Mouse (Mus musculus): ENCODE measurements at regions not wholly inside any gene's neighbourhood (a gene's known extent, or its start where the extent isn't known, plus 50 kb on each side); places are given as distances from the start of the nearest gene placed in this dataset.
"Not testable (repeated sequence)": the region's sequence is repeated elsewhere in the genome, so short reads cannot be mapped to it uniquely, and the experiment has no call there.

DNA sequence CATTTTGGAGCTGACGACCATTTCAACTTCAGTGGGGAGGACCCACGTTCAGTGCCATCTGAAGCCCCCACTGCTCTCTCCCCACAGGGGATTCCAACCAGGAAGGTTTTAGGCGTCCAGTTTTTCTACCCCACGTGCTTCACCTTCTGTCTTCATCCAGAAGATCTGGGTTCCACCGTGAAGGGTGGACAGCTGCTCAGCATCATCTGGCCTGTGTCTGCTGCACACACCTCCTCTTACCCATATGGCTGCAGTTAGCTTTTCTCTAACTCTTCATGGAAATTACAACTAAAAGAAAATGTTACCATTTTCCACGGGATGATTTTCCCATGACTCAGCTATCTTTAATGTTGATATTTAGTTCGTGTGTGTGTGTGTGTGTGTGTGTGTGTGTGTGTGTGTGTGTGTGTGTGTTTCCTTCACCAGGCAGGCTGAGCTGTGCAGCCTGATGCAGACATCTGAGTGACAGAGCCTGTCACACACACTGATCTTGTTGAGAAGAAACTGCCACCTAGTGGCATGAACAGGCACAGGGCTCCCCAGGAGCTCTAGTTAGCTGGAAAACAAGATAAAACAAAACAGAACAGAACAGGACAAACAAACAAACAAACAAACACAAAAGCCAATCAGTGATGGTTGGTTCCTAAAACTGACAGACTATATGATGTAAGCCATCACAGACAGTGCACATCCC is 107.5 kb upstream of the Rasgrp1 start:
- DNase-seq, result no peak

DNA sequence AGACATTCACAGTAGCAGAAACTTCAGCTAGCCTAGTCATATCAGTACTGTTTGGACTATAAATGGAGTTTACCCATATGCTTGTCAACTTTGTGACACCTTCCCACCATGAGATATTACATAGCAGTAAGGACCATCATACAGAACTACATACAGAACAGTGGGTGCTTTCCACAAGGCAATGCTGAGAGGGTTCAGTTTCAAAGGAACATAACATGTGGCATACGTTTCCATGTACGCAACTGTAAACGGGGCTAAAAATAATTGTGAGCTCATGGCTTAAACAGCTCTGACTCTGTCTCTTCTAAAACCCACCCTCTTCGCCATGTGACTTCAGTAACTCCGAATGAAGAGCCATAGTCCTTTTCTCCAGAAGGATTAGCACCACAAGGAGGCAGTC is 109.0 kb upstream of the Rasgrp1 start:
- no peak for DNase-seq

DNA sequence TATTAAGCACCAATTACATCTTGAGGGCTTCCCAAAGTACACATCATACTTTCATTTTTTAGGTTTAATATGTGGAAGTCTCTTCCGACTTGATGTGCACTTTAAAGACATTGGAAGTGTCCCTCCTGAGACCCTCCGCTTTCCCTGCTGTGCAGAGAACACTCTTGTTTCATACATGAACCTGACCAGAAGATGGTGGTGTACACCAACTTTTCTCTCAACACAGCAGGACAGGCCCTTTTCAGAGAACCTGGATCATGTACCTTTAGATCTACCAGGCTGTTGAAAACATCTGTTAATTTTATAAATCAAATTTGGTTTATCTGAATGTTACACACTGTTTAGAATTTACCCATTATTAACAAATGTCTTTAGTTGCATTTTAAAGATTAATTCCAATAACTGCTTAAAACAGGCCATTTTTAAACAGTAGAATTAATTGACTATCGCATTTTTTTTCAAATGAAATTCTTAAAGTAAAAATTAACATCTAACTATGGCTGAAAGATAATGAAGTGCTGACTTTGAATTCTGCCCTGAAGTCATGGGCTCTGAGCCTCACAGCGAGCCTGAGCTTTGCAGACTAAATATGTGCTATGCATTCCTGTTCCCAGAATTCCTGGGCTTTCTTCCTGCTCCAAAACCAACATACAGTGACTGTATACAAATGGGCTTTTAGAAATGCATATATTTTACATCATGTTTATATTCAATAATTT is 112.4 kb upstream of the Rasgrp1 start:
- DNase-seq, result no peak

DNA sequence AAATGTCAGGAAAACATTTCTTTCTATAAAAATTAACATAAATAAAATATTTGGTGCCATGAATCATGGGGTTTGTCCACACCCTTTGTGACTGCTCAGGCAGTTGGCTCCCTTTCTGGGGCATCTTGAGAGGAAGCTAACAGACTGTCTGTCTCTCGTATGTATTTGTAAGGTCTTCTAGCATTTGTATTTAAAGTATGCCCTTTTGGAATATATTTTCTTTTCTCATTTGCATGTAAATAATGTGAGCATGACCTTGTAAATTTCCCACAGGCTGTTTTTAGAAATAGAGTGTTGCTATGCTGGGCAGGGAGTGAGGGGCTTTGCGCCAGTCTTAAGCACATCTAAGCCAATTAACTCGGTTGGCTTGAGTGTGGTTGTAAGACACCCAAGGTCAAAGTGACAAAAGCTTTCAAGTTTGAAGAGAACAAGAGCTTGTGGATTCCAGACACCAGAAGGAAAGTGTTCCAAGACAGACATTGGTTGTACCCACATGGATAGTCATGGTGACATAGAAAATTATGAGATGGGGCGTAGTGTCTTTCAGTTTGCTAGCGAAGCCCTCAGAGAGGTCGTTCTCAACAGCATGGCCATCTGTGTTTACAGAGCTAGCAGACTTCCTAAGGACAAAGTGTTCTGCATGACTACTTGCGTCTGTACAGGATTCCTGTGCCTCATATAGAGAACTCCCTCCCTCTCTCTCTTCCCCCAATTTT is 113.1 kb upstream of the Rasgrp1 start:
- no peak for DNase-seq

DNA sequence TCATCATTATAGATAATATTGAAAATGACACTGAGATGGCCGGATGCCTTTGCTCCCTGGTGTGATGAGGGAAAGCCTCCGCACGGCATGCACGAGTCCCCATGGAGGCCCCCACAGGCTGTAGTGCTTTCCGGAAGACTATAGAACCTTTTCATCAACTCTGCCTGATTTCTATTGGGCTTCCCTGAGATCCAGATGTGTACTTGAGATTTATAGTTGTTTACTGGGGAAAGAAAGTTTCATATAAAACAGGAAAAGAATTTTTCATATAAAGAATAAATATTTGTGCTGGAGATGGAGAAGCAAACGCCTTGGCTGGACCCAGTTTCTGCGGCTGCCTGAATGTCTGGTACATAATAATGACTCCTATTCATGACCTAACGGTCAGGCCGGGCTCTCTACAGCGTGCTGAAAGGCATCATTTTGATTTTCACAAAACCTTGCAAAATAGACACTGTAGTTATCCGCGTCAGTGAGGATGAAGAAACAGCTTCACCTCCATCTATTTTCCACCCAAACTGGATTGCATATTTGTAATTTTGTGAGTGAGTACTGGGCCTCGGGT is 113.7 kb upstream of the Rasgrp1 start:
- DNase-seq, result no peak

DNA sequence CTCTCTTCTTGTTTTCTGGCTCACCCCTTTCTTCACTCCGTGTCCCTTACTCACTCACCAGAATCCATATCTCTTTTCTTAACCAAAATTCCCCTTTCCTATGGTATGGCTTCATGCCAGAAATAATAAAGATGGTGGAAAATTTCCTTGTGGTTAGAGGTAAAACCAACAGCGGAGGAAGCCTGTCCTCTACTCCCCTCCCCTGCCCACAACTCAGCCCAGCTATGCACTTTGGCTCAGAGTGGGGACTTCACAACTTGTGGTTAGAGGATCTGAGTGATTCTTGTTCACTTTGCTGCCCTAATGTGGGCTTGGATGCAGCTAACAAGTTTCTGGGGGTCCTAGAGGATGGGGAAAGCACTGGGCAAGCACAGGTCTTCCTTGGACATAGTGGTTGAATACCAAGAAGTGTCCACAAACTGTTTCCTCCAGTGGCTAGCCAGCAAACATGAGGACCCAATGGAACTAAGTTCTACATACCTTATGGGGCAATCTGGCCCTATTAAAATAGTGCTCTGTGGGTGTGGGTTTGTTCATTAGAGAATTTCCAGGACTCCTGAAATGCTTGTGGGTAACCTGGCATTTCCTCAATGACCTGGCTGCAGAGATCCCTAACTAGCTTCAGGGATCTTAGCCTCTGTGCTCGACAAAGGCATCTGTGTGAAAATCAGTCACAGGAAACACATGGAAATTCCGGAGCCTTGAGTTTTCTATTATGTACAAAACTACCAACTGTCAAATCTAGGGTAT is 118.9 kb upstream of the Rasgrp1 start:
- no peak for DNase-seq

DNA sequence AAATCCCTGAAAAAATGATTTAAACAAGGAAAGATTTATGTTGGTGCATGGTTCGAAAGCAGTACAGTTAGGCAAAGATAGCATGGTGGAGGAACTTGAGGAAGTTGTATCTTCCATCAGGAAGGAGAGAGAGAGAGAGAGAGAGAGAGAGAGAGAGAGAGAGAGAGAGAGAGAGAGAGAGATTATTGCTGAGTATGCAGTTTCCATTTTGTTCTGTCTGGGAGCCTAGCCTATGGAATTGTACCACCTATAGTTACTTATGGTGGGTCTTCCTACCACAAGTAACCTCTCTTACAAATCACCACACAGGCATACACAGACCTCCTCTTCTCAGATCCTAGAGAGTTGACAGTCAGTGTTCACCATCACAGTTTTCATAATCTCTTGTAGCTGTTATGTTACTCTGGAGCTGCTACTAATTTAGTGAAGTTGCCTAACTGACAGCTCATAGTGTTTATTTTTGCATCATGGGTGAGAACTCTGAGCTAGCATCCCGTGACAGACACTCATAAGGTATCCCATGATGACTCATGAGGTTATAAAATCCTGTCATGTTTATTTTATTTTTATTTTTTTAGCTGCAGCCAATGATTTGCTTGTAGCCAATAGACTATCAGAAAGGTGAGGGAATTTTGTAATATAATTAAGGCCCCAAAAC is 132.2 kb upstream of the Rasgrp1 start:
- DNase-seq, result no peak

DNA sequence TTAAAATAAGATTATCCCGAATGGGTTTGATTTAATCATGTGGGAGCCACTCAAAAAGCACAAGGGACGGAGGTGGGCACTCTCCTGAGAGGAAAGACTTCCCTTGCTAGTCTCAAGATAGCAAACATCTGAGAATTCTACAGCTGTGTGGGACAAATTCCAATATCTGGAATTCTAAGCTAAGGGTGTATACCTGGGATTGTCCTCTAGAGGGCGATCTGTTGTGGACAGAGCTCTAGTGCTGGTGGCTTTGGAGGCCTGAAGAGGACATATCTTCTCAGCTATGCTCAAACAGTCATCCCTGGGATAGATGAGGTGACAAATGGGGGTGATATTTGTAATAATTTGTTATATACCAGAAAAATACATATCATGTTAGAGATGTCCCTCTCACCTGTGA is 132.8 kb upstream of the Rasgrp1 start:
- DNase-seq, result no peak

DNA sequence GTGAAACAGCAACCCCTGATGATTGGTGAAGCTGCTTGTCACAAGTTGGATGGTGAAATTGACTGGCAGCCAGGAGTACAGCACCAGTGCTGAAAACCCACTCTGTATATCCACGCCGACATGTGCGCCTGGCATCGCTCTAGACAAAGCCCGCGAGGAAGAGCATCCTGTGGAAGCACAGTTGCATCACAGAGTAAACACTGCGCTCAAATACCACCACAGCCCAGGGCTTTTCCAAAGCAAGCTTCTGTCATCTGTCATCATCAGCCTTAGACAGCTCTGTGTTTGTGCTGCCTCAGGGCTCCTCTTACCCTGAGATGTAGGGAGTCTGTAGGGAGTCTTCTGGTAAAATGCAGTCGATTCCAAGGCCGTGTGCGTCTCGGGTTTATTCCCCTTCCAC is 134.7 kb upstream of the Rasgrp1 start:
- DNase-seq, result not testable (repeated sequence)

DNA sequence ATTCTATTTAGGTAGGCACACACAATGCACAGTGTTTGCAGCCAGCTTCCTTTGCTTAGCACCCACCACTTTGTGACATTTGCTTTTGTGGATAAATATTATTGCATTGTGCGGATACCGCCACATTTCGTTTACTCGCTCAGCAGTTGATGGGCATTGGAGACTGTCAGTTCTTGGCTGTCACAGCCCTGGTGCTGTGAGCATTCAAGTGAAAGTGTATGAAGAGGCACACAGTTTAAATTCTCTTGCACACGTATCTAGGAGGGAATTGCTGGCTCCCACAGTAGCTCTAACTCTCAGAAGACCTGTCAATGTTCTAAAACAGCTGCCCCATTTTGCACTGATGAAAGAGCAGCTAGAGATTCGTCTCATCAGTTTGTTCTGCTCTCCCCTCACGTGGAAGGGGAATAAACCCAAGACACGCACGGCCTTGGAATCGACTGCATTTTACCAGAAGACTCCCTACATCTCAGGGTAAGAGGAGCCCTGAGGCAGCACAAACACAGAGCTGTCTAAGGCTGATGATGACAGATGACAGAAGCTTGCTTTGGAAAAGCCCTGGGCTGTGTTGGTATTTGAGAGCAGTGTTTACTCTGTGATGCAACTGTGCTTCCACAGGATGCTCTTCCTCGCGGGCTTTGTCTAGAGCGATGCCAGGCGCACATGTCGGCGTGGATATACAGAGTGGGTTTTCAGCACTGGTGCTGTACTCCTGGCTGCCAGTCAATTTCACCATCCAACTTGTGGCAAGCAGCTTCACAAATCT is 136.6 kb upstream of the Rasgrp1 start:
- not testable (repeated sequence) for DNase-seq

DNA sequence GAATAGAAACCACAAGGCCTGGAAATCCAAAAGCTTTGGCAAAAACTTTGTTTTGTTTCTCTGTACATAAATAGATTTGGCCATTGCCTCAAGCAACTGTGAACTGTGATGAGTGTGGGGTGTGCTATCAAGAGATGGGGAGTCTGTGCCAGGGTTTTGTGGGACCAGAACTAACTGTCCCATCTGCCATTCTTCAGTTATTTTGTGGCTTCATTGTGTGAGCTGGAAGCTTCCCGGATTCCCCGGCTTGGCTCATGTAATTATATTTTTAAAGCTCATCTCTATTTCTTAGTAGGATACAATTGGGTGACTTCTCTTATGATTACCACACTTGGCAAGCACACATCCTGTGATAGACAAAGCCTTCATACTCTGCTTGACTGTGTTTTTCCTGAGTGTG is 143.6 kb upstream of the Rasgrp1 start:
- peak in 1 of 2 experiments; percentile 25 for DNase-seq

DNA sequence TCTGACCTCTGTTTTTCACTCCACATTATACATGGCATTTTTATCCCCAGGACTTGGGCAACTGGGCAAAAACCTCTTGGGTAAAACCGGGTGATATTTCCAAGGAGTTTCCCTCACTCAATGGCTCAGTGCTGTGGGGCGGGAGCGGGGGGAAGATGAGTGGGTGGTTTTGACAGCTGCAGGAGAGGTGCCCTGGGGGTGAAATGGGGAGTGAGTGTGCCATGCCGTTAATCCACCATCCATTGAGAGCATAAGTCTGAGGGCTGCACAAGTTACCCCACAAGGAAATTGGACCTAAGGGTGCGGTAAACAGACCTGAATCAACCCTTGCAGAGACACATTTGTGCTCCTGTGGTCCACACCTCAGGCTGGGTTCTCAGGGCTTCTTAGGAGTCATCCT is 155.8 kb upstream of the Rasgrp1 start:
- no peak for DNase-seq

DNA sequence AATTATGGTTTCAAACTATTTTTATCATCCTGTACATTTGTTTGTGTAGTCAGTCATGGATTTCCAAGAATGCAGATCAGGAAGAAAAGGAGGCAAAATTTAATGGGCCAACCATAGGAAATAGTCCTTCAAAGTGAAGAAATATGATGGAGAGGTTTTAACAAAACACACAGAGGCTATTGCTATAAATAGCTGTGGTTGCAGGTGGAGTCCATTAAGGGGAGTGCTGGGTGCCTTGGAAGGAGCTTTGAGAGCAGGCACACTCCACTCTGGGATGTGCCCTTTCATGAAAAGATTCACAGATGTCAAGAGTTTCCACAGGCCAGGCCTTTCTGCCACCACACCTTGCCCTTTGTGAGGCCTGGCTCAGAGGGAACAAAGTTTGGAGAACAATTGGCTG is 159.8 kb upstream of the Rasgrp1 start:
- DNase-seq, result peak in 1 of 2 experiments; percentile 11

DNA sequence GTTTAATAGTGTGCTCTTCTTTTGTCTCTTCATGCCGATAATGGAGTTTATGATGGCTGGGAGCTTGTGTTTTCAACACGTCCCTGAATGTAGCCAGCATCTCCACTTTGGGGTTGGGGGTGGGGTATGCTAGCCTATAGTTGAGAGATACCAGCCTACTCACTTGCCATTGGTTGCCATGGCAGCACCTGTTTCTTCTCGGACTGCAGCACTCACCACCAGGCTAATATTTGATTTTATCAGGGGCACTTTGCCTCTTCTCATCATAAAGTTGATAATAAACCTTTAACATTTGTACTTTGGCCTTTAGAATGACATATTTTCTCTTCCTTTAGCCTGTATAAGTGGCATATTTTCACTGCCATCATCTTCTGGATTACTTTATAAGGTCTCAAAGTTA is 168.9 kb upstream of the Rasgrp1 start:
- no peak for DNase-seq

DNA sequence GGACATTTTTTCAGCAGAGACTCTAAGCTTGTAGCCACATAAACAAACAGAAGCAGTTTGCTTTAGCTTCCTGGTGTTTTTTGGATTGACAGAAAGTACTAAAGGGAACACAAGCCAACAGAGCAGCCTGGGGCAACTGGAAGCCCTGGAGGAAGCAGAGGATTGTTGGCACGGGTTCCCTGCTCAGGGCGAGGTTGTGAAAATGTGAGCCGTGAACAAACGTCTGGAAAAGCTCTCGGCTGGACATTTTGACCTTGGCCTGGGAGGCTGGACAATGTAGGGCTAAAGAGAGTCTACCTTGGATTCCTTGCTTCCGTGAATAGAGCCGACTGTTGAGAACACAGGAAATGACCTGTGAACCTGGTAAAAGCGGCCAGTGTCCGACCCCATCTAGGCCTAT is 169.8 kb upstream of the Rasgrp1 start:
- peak; percentile 11 to 43 for DNase-seq

DNA sequence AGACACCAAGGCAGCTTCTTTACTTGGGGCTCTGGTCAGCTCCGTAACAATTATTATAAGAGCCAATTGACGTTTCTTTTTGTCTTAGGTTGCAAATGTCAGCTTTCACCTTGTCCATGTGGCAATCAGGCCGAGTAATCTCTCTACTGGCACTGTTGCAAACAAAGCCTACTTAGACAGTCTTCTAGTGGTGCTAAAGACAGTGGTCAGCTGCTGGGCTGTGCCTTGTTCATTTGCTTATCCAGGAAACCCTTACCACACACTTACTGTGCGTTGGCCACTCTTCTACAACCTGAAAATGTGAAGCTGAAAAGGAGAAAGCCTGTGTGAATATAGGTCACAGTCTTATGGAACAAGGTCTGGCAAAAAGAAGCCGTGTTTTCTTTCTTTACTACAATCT is 181.6 kb upstream of the Rasgrp1 start:
- DNase-seq, result peak in 1 of 2 experiments; percentile 24

DNA sequence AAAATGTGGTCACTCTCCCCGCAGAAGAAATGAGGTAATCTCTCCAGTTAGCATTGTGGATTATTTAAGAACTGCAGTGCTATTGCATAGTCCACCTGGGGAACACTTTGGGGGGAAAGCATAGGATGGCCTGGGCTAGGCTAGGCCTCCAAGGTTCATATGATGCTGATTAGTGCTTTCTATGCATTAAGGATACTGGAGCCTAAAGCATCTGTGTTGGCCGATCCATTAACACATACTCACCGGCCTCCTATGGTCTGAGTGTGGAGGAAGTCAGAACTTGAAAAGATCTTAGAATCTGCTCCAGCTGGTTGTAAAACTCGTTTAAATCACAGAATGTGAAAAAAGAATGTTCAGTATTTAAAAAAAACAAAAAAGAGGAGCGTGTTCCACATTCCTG is 196.1 kb upstream of the Rasgrp1 start:
- DNase-seq, result no peak

DNA sequence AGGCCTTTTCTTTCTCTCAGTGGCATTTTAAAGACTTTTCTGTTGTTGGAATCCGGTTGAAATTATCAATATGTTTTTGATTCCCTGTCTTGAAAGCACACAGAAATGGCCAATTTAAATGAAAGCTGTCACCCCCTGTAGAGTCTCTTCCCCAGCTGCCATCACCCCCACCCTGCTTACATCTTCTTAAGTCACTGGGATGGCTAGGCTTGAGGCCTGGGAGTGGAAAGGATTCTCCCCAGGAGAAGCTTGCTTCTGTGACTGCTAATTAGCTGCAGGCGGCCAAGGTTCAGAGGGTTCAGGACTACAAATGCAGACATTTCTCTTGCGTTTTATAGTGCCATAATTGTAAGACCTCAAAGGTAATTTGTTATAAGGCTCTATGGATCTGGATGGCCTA is 196.5 kb upstream of the Rasgrp1 start:
- DNase-seq, result no peak

DNA sequence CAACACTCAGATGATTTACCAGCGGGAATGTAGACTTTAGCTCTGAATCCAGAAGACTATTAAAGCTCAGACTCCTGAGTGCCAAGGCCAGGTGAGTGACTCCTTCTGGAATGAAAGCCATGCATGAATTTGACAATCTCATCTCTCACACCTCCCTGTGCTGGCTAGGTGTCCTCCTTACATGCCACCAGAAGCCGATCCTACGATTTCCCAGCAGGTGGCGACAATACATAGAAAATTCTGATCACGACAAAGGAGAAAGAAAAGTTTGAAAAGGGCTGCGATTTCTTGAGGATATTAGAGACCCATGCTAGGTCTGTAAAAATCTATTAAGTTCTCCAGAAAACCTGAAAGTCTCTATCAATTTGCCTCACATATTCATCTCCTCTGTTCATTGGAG is 198.7 kb upstream of the Rasgrp1 start:
- DNase-seq, result peak; percentile 52 to 66

DNA sequence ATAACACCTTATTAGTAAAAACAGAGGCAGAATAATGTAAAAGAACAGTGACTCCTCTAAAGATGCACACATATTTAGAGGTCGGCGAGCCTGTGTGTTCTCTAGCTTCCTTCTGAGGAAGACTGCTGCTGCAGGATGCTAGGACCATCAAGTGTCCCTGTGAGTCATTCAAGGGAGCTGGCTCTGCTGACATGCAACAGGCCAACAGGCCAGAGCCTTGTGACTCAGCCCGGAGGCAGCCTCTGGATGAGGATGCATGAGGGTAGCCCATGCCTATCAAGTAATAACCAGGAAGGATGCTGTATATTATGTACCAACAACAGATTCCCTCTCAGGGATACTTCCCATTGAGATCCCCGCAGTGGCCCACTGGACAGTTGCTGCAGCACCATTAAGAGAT is 199.5 kb upstream of the Rasgrp1 start:
- no peak for DNase-seq

DNA sequence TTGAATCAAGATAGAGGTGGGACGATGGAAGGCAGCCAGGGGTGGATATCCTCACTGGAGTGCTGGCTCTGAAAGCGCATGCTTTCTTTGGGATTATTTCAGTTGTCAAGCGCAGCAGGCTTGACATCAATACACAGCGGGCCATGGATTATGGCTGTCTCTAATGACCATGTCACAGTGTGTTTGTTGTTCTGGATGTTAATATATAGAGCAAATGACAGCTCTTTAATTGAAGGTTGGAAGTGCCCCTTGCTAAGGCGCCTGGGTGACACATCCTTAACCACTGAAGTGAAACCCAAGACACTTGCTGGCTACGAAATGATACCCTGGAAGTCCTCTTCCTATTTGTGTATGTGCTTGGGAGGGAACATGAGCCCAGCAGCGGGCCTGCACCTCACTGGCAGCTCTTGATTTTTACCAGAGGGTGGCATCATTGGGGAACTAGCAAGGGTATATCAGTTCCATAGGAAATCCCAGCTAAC is 200.5 kb upstream of the Rasgrp1 start:
- no peak for DNase-seq

All from lung, adult 18-20 months (tissue).